Mouse (Mus musculus): ENCODE measurements at regions not wholly inside any gene's neighbourhood (a gene's known extent, or its start where the extent isn't known, plus 50 kb on each side); places are given as distances from the start of the nearest gene placed in this dataset.

DNA sequence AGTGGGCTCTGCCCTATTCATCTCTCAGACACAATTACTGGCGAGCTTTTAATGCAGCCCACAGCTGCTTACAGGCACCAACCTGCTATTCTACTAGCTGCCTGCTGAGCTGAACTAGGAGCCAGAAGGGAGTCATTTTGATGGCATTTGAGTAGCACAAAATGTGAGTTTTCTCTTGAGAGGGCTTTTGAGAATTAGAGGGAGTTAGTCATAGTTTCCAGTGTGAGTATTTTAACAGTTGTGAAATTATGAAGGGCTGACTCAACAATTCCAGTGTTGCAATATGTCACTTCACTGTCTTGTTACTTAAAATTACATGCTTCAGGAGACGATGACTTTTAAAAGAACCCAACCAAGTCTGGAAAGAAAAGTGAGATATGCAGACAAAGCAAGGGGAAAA, 54.4 kb upstream of the Ly86 start:
- no peak for DNase-seq (ENCODE audit: low read depth, low spot score)

DNA sequence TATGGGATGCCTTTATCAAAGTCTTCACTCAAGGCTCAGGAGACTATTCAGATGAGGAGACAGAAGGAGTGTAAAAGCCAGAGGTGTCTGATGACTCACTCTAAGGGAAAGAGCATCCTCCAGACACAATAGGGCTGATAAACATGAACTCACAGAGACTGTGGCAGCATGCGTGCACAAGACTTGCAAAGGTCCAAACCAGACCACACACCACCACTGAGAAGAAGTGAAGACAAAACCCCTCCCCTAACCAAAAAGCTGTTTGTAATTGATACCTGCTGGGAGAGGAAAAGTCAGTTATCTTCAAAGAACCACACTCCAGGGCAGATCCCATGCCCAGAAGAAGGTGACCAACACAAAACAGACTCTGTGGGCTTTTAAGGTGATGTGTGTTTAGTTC, 56.0 kb upstream of the Ly86 start:
- DNase-seq (ENCODE audit: low read depth, low spot score), result no peak

DNA sequence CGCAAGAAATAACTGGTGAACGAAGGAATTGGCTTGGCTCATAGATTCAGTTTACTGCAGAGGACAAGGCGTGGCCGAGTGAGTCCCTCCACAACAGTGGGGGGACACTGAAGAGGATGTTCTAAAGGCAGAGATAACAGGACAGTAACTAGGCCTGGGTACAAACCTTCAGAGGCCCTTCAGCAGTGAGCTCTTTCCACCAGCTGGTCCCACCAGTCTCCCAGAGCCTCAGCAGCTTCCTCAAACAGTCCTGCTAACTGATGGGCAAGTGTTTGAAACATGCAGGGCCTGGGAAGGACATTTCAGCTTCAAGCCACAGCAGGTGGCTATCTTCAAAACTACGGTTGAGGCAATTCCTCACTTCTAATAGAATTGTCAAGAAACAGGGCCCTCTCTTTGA, 62.5 kb upstream of the Ly86 start:
- DNase-seq (ENCODE audit: low read depth, low spot score), result no peak

DNA sequence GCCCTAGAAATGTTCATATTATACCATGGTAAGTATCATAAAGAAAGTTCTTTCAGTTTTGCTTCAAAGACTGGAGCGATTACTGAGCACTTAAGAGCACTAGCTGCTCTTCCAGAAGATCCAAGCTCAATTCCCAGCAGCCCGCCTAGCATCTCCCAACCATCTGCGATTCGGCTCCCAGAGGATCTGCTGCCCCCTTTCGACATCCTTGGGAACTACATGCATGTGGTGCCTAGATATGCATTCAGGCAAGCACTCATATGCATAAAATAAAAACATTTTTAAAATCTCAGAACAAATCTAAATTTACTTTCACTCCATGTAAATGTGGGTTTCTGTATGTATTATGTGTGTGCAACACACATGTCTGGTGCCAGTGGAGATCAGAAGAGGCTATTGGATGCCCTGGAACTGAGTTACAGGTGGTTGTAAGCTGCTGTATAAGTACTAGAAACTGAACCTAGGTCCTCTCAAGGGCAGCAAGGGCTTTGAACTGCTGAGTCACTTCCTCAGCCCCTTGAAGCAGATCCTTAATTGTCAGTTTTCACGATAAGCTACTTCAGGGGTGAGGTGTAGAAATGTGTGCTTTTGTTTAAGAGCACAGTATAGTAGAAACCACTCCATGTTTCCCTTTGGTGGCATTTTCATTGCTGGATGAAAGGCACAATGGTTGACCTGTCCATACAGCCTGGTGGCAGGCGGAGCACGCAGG, 65.8 kb upstream of the Ly86 start:
- peak; percentile 47 for DNase-seq (ENCODE audit: low read depth, low spot score)

DNA sequence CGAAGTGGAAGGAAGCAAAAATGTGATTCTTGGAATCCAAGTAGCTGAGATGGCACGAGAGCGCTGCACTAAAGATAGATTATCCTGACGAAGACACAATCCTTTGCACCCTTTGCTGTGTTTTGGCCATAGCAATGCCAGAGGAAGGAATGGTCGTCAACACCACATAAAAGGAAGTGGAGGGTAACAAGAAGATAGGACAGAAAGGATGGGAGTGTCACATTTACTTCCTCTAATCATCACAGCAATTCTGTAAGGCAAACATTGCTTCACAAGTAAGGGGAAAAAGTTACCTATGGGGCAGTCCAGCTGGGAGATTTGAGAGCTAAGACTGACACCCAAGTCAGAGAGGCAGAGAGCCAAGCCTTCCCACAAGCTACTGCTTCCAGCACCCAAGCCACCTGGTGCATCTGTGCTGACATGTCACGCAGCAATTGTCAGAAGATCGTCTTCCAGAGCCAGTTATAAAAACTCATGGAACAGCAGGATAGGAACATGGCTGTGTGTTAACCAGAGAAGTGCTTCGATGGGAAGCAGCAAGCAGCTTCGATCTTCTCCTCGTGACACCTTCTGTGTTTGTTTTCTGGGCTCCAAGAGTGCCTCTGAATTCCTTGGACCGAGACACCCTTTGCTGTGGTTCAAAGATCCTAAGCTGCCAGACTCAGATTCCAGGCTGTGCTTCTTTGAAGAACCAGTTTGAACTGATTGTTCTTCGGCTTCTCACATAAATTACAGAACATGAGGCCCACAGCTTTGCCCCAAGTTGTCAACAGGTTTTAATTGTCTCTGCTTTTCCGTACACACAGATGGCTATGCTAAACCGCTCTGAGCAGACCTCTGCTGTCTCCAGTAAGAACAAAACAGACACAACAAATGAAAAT, 95.2 kb upstream of the Ly86 start:
- no peak for DNase-seq (ENCODE audit: low read depth, low spot score)

DNA sequence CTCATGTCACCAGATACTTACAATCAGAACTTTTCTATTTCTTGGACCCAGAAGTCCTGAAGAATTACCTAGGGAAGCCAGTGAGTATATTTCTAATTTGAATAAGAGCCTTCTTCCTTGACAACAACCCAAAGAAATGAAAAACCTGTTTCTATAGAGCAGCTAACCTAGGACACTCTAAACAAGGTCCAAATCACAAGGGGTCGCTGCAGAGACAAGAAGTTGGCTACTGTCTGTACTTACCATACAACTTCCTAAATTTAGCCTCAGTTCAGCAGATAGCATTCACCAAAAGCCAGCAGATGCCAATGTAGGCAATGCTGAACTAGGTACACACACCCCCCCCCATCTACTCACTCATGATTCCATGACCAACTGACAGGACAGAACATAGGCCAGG, 96.3 kb upstream of the Ly86 start:
- DNase-seq (ENCODE audit: low read depth, low spot score), result no peak

DNA sequence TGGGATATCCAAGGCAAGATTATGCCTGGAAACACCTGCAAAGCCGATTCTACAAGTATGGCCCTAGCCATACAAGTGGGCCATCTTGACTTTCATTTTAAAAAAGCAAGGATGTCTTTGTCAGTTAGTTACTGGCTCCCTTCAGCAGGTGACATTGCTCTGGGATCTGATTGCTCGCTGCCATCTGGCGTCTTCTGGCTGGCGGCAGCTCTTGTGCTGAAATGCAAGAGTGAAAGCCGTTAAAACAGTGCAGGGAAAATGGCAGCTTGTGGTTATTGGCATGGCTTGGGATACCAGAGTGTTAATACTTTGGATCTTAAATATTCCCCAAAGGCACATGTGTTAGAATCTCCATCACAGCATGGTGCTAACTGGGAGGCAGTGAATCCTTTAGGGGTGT, 105.0 kb upstream of the Ly86 start:
- DNase-seq (ENCODE audit: low read depth, low spot score), result no peak

DNA sequence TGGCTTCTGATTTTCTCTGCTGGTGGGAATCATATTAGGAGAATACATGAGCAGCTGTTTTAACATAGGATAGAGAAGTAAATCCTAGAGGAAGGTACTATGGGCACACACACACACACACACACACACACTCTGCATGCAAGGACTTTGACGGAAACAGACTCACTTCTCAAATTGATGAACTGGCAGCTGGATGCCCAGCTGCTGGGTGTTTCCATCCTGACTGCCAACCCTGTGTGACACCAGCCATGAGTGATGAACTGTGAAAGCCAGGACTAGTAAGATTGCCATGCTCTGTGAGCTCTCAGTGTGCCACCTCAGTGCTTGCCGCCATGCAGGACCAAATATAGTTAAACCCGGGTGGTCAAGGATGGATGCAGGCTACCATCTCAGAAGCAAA, 107.7 kb upstream of the Ly86 start:
- no peak for DNase-seq (ENCODE audit: low read depth, low spot score)

DNA sequence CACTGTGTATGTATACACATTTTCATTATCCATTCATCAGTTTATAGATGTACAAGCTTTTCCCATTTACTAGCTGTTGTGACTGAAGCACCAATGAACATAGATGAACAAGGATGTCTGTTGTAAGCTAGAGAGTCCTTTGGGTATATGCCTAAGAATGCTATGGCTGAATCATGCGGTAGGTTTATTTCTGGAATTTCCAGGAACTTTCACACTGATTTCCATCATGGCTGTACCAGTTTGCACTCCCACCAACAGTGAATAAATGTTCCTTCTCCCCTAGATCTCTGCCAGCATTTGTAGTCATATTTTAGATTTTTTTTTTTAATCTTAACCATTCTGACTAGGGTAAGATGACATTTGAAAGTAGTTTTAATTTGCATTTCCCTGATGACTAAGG, 119.2 kb upstream of the Ly86 start:
- DNase-seq (ENCODE audit: low read depth, low spot score), result no peak

DNA sequence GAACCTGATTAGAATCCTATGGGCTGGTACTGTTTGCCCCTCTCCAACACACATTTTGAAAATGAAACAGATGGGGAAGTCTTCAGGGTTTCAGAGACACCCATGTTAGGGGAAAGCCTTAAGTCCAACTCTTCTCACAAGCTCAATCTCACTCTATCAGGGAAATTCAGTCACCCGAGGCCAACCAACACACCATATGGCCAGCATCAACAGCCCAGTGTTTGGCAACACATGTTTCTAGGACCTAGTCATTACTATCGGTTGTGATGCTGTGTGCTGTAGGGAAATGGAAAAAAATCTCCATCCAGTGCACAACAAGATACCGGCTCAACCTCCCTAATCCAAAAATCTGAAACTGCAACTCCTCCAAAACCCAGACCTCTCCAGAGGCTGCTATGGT, 124.6 kb upstream of the Ly86 start:
- no peak for DNase-seq (ENCODE audit: low read depth, low spot score)

DNA sequence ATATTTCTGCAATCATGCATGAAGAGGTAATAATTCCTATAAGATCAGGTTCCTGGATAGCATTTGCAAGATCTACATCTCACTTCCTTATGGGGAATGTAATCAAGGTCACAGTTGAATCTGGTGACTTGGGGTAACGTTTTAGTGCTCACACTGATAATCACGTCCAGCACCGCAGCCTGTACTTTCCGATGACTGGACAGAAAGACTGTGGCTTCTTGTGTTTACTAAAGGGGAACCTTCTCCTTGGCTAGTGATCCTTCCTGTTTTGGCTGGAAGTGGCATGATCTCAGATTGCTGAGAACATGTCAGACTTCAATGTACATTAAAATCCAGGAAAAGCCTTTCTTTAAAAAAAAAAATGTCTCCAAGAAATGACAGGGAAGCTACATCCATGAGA, 126.4 kb upstream of the Ly86 start:
- DNase-seq (ENCODE audit: low read depth, low spot score), result no peak

DNA sequence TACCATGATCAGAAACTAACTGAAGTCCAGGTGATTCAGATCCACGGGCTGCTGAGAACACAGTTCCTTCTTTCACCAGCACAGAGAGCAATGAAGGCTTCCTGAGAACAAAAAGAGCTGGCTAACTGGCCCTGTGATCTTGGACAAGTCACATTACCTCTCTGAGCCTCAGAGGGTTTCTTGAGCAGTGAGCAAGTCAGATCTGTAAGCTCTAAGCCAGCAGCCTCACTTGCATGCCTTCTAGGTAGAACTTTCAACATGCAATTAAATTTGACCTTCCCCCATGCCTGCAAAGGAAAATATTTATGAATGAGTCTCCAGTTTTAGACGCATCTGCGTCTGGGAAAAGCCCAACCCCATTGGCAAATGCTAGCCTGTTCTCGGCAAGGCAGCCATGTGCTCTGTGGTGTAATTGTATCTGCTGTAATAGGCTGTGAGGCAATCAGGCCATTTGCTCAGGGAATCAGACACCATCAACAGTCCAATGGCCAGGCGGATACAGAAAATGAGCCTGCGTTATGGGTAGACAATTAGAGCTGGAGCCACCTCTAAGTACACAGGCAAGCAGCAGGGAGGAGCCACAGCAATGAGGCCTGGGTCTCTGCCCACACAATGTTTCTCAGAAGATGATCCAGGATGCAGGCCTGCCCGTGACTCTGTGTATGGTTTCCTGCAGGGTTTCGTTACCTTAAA, 130.3 kb upstream of the Ly86 start:
- DNase-seq (ENCODE audit: low read depth, low spot score), result no peak

DNA sequence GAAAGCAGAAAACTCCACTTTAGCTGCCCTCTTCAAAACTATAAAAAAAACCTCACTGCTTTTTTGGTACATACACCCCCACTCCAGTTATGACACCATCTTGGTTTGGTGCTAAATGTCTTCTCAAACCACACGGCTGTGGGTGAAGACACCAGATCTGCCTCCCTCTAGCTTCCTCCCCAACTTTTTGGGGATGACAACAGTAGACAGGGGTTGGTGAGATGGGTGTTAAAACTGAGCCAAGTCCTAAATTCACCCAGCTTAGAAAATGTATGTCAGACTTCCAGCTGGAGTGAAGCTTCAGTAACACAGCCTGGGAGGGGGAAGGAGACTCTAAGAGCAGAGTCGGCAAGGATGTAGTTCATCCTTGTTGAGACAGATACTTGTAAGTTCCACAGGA, 147.1 kb upstream of the F13a1 start:
- no peak for DNase-seq (ENCODE audit: low read depth, low spot score)

DNA sequence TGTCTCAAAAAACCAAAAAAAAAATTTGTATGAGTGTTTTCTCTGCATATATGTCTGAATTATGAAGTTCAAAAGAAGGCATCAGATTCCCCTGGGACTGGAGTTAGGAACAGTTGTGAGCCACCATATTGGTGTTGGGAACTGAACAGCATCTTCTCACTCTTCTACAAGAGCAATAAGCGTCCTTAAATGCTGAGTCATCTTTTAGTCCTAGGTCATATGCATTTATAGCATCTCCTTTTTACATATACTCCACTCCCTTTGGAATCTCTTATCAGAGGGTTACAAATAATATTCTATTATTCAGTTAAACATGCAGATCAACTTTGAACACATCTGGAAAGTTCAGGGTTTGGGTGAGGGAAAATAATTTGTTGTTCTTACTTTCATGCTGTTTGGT, 145.8 kb upstream of the F13a1 start:
- no peak for DNase-seq (ENCODE audit: low read depth, low spot score)

DNA sequence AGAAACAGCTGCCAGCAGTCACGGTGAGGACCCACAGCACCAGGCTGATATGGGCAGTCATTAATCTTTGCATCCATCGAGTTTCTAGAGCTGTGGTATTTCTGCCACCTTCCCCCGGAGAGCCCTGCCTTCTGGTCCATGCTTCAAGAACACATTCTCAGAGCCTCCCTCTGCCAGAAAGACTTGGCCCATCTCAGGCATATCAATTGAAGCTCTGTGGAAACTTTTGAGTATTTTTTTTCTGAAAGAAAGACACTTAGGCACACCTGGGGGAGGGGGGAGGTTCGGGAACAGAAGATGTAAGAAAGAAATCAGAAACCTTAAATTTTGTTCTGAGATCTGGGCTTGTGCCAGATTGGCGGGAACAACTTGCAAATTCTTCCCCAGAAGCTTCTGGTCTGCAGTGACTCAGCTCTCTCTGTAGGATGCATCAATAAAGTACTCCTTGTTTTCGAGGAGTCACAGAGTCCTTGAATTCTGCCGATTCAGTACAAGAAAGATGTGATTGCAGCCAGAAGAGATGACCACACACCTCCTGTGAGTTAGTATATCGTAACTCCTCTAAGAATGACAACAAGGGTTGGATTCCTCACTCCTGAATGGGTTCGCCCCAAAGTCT, 131.2 kb upstream of the F13a1 start:
- DNase-seq (ENCODE audit: low read depth, low spot score), result no peak

DNA sequence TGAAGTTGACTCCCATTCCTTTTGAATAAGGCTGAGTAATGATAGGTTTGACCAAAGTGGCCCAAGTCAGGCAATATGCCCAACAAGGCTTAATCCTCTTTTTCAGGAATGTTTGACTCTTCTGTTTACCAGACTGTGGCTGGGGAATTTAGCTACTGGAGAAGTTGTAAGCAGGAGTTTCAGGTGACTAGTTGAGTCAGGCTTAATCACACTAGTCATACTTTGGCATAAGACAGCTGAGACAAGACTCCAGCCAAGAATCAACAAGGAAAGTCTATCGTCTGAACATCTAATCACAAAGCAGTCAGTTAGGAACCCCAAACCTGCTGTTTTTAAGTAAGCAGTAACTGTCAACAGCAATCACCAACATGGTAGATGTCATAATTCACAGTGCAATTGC, 126.5 kb upstream of the F13a1 start:
- DNase-seq (ENCODE audit: low read depth, low spot score), result no peak

DNA sequence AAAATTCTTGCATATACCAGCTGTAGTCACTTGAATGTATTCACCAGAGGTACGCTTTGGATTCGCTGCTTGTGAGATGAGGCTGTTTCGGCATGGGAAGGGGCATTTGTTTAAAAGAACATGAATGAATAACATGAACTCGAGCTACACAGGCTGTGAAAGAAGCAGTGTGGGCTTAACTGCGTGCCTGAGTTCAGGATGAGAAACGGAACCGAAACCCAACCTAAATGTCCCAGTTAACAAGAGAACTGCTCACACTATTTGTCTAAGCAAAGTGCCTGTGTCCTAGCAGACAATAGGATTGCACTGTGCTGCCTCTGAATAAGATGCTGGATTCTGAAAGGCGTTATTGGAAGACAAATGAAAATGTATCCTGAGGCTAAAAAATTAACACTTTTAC, 126.0 kb upstream of the F13a1 start:
- no peak for DNase-seq (ENCODE audit: low read depth, low spot score)

DNA sequence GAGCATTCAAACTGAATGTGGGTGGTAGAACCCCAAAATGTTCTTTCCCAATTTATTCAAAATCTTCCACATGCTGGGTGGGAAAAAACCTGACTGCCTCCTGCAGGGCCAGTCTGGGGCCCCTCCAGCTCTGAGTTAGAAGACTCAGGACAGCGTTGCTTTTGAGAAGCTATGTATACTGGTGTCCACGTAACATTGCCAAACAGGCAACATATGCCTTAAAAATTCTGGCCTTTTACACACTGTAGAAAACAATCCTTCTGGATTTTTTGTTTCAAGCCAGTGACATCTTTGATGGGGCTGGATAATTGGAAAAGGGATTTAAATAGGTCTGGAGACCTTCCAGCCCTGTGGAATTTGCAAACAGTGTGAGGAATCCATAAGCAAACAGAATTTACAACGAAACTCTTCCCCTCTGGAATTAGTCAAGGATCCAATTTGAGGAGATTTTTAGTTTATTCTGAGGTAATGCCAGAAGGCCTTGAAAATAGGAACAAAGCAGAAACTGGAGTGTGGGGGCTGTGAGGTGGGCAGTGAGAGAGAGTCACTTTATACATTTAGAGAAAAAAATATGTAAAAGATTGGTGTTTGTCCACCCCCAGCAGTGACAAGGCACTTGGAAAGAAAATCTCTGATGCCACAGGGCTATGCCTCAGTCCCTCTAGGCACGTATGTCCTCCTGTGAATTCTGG, 108.9 kb upstream of the F13a1 start:
- DNase-seq (ENCODE audit: low read depth, low spot score), result no peak

DNA sequence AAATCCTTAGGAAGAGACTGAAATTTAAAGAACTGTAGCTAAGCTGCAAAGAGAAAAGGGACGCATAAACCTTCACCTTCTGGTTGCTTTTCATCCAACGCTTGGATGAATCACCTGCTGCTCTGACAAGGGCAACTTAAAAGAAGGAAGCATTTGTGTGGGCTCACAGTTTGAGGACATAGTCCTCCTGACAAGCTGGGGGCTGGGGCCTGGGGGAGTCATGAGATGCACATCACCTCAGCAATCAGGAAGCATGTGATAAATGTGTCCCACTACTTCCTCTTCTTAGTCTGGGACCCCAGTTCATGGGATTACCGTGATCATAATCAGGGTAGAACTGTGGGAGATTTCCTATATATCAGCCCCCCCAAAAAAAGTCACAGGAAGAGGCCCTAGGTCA, 107.8 kb upstream of the F13a1 start:
- DNase-seq (ENCODE audit: low read depth, low spot score), result no peak

DNA sequence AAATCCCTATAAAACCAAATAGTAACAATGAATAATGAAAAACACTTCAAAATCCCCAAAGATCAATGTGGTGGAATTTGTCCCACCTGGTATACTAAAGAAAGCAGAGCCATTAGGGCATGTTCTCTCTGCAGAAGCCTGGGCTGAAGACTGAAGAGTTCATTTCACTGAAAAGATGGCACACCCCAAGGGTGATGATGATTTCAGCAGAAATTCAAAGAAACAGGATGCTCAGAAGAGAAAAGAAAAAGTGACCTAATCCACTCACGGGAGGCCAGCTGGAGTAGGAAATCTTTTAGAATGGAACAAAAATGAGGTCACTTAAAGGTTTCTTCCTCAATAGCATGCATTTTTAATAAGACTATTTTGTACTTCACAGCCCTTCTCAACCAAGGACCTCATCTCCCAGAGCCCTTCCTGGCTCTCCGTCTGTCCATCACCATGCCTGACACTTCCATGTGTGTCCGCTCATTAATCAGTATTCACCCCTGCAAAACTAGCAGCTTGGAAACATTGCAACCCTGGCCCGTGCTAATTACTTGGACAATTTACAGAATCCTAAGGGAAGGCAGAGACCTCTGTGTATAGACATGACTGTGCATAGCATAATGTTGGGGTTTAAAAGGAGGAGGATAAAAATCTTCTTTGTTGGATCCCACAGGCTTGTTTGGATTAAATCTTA, 101.9 kb upstream of the F13a1 start:
- no peak for DNase-seq (ENCODE audit: low read depth, low spot score)

DNA sequence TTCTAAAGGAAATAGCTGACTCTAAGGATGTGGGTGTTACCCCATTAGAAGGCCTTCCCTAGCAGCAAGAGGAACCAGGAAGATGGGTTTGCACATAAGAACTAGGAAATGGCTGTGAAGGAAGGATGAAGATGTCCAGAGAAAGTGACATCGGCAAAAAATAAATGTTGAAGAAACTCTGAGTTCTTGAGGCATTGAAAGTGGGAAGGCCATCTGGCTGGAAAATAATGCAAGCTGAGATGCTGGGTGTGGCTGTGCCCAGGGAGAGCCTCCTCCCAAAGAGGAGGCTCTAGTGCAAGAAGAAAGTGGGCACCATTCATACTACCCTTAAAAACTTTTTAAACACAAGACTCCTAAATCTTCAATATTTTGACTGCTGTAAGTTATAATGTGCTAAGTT, 99.9 kb upstream of the F13a1 start:
- no peak for DNase-seq (ENCODE audit: low read depth, low spot score)
